Comparison of ENCODE assay signal across 12 mouse cellular contexts in the genomic region with DNA sequence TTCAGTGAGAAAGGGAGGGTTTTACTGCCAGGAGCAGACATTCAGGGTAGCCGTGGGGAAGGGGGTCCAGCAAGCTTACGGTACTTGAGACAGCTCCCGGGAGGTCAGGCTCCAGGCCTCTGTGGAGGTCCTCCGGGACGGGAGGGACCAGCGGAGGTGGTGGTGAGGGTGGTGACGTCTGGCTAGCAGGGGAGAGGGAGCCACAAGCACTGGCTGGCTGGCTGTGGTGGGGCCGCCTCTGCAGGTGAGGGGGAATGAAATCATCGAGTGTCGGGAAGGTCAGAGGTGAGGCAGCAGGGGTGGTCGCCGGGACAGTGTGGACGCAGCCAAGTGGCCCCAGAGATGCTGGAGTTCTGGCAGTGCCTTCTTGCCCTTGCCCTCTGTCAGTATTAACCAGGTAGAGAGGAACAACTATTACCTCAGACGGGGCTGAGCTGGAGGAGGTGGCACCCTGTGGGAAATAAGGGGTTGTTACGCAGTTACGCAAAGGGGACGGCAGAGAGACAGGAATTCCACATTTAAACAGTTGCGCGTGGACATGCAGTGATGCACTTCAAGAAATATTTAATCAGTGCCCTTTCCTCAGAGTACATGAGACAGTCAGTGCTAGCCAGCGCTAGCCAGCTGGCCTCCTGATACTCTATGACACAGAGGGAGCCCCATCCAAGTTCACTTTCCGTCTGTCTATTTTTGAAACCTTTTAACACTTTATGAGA.
A peak's percentile ranks its signal among the peaks of the same experiment; 100 is the strongest.
DNase-seq lines count a peak whose midpoint lies in the region; ATAC-seq and TF ChIP-seq lines count a peak whose summit lies in the region.
"Had no signal": no experiment of that assay in that cellular context is flagged by ENCODE, and none has a peak within 500 bp of the region (broad histone marks: within the 10 kb centered on the region; RNA-seq: fewer than 3 reads in every experiment).

No protein-coding gene starts in this region.

- intact Hi-C loops in heart, postnatal 25 days (cut with DNase I): no loop called here

- peaks cover 9% of the 10 kb centered on the region; the same call in 1 of the 2 replicates for H3K36me3 ChIP-seq in kidney, postnatal 0 days (ENCODE audit: insufficient read depth, low read length)
- H3K36me3 ChIP-seq in kidney, adult 2 months (ENCODE audit: control insufficient read depth, insufficient read depth, low read length): no peaks in the 10 kb centered on the region; the same call in none of the 2 replicates
- H3K36me3 ChIP-seq in embryonic facial prominence, embryonic 10.5 days (replicated peaks): no peaks in the 10 kb centered on the region
- H3K36me3 ChIP-seq: embryonic facial prominence, embryonic 12.5 days had no signal

- H3K9me3 ChIP-seq in kidney, postnatal 0 days (replicated peaks; ENCODE audit: low read length): no peaks in the 10 kb centered on the region
- no peaks in the 10 kb centered on the region for H3K9me3 ChIP-seq in embryonic facial prominence, embryonic 10.5 days
- H3K9me3 ChIP-seq: embryonic facial prominence, embryonic 12.5 days; neural tube, embryonic 15.5 days had no signal

- H3K9ac ChIP-seq in kidney, postnatal 0 days (ENCODE audit: low read depth, low read length): no peak overlapping the region
- H3K9ac ChIP-seq: embryonic facial prominence, embryonic 12.5 days; liver, embryonic 14.5 days; neural tube, embryonic 15.5 days had no signal

- WGBS in kidney, postnatal 0 days: 52% methylated on average over 21 of the region's 21 CpGs
- WGBS in kidney, adult 2 months: 74% methylated on average over 21 of the region's 21 CpGs
- 76% methylated on average over 21 of the region's 21 CpGs for WGBS in embryonic facial prominence, embryonic 10.5 days

- ATAC-seq in kidney, postnatal 0 days (replicated peaks; ENCODE audit: low FRiP score, low read depth): peak; percentile 57; the same call in 1 of the 2 replicates
- ATAC-seq in inflammation-experienced regulatory T-cells, adult 6 months: no peak
- ATAC-seq: forebrain, embryonic 14.5 days had no signal

- no peaks in the 10 kb centered on the region for H3K27me3 ChIP-seq in kidney, postnatal 0 days (ENCODE audit: insufficient read depth, low read length)
- H3K27me3 ChIP-seq in kidney, adult 2 months (replicated peaks; ENCODE audit: control insufficient read depth, insufficient read depth, low read length): no peaks in the 10 kb centered on the region
- no peaks in the 10 kb centered on the region for H3K27me3 ChIP-seq in embryonic facial prominence, embryonic 10.5 days (replicated peaks; ENCODE audit: low read depth, poor library complexity, severe bottlenecking)
- H3K27me3 ChIP-seq: embryonic facial prominence, embryonic 12.5 days; neural tube, embryonic 15.5 days had no signal

- TF ChIP-seq CTCF in kidney, postnatal 0 days (IDR thresholded peaks at IDR 0.05; ENCODE audit: low read depth): no peak
- TF ChIP-seq CTCF in kidney, adult 2 months (conservative IDR thresholded peaks at IDR 0.05; ENCODE audit: insufficient read depth, insufficient read length, low read depth, low read length): no peak

- no peaks in the 10 kb centered on the region for H3K4me1 ChIP-seq in kidney, postnatal 0 days (replicated peaks; ENCODE audit: insufficient read depth, low read length)
- no peaks in the 10 kb centered on the region for H3K4me1 ChIP-seq in kidney, adult 2 months (ENCODE audit: control insufficient read depth, insufficient read depth, low read length)
- H3K4me1 ChIP-seq in embryonic facial prominence, embryonic 10.5 days: peaks cover 14% of the 10 kb centered on the region

- no peak overlapping the region for H3K4me3 ChIP-seq in kidney, postnatal 0 days (replicated peaks; ENCODE audit: low read depth, low read length)
- no peak overlapping the region for H3K4me3 ChIP-seq in kidney, adult 2 months (ENCODE audit: insufficient read depth, low read depth, low read length)
- no peak overlapping the region for H3K4me3 ChIP-seq in embryonic facial prominence, embryonic 10.5 days
- H3K4me3 ChIP-seq: embryonic facial prominence, embryonic 12.5 days; neural tube, embryonic 15.5 days had no signal

- no peak overlapping the region for H3K27ac ChIP-seq in kidney, postnatal 0 days
- no peak overlapping the region for H3K27ac ChIP-seq in kidney, adult 2 months (ENCODE audit: insufficient read depth, low read depth, low read length)
- peak overlapping the region; percentile 24; the same call in 1 of the 2 replicates for H3K27ac ChIP-seq in embryonic facial prominence, embryonic 10.5 days (replicated peaks)
- H3K27ac ChIP-seq: embryonic facial prominence, embryonic 12.5 days; liver, embryonic 14.5 days had no signal

- no peak for DNase-seq in kidney, postnatal 0 days (ENCODE audit: low spot score)
- no peak for DNase-seq in kidney, adult 2 months
- DNase-seq in embryonic facial prominence, embryonic 10.5 days (ENCODE audit: low spot score): no peak
- peak; percentile 77 to 78 for DNase-seq in heart, adult 9 months (ENCODE audit: low spot score in 2 of 2)
- peak; percentile 67 for DNase-seq in heart, postnatal 25 days (ENCODE audit: low spot score)
- no peak for DNase-seq in embryo, embryonic 10.5 days (ENCODE audit: low spot score)
- DNase-seq: lung, postnatal 4 days had no signal

- H3K4me2 ChIP-seq in kidney, postnatal 0 days (ENCODE audit: low read length): no peak overlapping the region
- H3K4me2 ChIP-seq: embryonic facial prominence, embryonic 12.5 days; neural tube, embryonic 15.5 days had no signal

- TF ChIP-seq POLR2A in kidney, adult 2 months (IDR thresholded peaks at IDR 0.05; ENCODE audit: low read depth, low read length): no peak

Comparison
In these comparisons a context has a peak if more than half of its experiments do, and no peak if none do; other contexts are left out.
1. DNase-seq: peak in heart, adult 9 months (2 of 2) and heart, postnatal 25 days (single experiment); none in kidney, postnatal 0 days (single experiment), kidney, adult 2 months (single experiment), embryonic facial prominence, embryonic 10.5 days (single experiment) and embryo, embryonic 10.5 days (single experiment).